Mouse (Mus musculus) urinary bladder, postnatal 10 days (tissue): Measurements from ENCODE around the gene Csrnp3.

Experiments
- DNase-seq: peaks from one replicate; pipeline ENCODE4 v3.0.0; 2022; ENCODE audit warnings: low spot score

Csrnp3 gene

DNA sequence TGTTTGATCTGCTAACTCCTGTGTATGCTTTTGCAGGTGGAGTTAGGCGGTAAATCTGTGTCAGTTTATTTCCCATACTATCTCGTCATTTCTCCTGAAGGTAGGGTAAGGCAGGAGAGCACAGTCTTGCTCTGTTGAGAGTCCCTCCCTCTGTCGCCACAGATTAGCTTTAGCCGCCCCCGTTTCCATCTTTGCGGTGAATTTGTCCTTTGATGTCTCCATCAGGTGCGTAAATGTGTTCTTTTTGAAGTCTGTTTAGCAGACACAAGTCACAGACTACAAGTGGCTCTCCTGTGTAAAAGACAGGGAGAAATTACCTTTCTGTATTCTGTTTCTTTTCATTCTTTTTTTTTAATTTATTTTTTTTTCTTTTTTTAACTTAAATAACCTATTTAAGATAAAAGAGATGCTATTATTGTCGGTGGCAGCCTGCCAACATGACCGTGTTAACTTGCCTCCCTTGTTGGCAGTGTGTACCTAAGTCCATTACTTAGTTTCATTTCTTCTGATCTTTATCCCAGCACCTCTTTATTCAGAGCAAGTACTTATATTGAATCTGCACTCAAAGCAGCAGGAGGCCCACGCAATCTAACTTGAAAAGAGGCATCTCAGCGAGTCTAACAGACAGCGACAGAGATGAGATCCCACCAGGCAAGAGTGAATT, 25.5 kb downstream of the Csrnp3 start:
- DNase-seq: no peak

DNA sequence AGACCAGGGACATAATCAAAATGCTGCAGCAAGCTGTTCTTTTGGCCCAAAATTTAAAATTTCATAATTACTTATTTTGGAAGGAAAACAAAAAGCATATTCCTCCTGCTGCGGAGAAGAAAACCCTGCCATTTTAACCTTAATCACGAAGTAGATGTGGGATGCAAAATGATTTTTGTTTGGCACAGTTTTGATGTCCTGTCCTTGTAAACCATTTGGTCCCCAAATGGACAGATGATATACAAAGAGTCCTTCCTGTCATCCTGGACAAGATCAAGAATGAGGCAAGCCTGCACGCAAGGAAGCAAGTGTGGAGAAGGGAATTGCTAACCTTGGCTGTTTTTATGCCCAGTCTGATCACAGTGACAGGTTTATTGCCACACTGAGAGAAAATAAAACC, 46.0 kb downstream of the Csrnp3 start:
- DNase-seq: no peak

DNA sequence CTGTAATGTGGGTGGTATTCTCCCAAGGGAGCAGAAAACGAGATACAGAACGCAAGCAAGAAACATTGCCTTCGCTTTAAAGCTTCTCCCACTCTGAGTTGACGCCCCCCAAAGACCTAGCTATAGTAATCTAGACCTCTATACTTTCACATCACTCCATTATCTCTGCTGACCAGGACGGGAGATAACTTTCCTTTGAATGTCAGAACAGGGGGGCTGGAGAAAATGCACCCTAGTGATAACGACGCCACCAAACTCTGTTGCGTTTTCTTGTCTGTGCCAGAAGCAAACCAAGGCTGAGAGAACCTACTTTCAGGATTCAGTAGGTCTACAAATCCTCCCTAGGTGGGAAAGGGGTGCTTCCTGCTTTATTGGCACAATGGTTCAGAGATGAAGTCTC, 47.7 kb downstream of the Csrnp3 start:
- no peak for DNase-seq

DNA sequence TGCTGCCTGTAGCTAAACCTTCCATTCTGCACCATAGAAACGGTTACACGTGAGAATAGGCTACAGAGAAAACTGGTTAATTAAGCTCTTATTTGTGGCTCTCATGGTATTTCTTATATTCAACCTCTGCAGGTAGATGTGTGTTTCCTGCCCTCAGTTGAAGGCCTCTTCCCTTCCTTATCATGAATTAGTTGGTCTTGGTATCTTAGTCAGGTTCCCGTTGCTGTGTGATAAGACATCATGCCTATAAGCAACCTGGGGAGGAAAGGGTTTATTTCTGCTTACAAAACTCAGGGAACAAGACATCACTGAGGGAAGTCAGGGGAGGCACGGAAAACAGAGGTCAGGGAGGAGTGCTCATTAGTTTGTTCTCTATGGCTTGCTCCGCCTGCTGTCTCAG, 48.7 kb downstream of the Csrnp3 start:
- no peak for DNase-seq

DNA sequence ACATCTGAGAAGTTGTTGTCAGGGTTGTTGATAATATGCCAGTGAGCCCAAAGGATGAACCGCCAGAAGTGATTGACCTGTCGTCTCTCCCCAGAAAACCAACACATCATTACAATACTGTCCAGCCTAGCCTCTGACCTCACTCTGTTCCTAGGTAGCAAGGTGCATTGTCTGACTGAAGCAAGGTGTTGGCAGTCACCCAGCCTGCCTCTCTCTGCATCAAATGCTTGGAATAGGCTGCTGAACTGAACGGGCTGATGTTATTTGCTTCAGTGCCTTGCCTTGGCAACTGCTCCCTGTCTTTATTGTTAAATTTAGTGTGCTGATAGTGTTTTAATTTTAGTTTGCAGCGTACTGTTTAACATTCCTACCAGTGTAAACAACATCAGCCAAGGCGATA, 51.0 kb downstream of the Csrnp3 start:
- DNase-seq: no peak

DNA sequence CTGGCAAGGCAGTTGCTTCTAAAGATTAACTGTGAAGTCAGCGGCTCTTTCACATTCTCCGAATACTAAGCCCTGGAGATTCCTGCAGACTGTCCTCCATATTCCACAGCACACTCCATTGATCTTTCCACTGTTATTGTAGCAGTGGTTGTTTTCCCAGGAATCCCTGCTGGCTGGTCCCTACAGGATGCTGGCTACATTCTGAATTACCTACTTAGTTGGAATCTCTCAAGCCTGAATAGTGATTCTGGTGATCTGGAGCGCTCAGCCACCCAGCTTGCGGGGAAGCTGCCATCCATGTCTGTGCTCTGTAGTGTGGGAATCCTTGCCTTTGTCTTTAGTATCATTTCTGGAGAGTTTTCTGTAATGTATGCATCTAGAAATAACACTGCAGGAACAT, 51.5 kb downstream of the Csrnp3 start:
- no peak for DNase-seq

DNA sequence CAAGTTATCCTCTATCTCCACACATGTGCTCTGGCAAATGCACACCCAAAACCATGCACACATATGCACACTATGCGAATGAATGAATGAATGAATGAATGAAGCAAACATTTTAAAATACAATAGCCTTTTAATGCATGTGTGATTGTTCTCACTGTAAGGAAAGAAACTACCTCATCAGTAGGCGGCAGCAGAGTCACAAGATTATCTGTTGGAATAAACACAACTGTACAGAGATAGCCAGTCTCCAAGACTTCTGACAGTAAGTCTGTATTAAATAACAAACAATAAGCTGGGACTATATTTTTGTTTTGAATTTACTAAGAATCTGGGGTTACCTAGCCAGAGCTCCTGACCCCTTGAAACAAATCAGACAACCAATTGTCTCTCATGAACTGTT, 53.9 kb downstream of the Csrnp3 start:
- DNase-seq: no peak

DNA sequence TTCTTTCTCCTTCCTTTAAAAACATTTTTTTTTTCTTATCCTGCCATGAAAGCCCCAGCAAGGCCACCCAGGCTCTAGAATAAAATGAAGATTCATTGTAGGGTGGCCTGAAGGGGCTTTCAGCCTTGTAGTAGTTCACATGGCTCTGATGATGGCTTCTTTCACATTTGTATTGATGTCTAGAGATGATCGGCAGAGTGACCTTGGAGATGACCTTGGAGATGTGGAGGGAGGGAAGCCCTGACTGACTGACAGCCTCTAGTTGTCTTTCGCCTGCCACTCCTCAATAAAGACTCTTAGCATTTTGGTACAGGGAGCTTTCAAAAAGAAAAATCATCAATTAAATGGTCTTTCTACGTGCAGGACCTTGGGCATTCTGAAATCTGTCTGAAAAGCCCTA, 63.0 kb downstream of the Csrnp3 start:
- DNase-seq: no peak

DNA sequence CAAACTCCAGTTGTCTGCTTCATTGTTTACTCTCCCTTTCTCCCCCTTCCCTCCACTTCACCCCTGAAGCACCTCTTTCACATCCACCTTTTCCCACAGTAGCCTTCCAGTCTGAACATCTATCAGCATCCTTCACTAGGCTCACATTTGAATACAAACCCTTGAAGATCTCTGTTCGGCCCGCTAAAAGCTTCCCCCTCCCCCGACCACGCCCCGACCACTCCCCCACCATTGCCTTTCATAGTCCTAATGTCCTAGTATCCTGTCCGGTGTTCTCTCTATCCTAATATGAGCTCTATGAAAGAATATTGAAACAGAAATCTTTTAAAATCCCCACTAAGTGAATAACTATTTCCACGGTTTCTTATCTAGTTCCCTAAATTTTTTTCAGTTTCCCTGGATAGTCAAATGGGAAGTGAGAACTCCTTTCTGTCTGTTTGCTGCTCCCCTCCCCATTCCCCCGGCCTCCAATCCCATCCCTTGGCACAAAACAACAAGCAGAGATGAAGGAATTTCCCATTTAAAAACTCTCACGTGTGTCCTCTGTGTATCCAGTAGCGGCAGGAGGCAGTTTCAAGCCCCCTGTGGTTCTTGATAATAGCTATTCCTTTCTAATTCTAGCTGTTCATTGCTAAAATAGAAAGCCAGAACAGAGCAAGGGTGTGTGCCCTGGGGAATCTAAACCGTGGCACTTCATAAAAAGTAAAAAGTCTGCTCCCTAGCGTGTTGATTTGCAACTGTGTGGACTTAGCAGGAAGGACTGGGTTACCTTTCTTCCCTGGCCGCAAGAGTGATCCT, 64.4 kb downstream of the Csrnp3 start:
- DNase-seq: no peak

DNA sequence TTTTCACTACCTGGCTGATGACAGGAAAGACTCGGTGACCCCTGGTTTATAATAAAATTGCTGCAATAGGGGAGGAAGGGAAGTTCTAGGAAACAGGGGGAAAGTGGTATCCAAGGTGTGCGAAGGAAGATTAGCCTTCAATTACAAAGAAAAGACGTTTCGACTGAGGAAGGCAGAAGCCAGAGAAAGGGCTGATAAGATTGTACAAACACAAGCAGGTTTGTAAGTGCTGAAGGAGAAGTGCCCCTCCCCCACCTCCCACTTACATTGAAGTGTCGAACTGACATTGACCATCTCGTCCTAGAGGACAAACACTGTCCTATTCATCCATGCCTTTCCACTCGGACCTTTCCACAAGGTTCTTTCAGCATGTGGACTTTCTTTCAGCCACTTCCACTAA, 70.4 kb downstream of the Csrnp3 start:
- DNase-seq: no peak

DNA sequence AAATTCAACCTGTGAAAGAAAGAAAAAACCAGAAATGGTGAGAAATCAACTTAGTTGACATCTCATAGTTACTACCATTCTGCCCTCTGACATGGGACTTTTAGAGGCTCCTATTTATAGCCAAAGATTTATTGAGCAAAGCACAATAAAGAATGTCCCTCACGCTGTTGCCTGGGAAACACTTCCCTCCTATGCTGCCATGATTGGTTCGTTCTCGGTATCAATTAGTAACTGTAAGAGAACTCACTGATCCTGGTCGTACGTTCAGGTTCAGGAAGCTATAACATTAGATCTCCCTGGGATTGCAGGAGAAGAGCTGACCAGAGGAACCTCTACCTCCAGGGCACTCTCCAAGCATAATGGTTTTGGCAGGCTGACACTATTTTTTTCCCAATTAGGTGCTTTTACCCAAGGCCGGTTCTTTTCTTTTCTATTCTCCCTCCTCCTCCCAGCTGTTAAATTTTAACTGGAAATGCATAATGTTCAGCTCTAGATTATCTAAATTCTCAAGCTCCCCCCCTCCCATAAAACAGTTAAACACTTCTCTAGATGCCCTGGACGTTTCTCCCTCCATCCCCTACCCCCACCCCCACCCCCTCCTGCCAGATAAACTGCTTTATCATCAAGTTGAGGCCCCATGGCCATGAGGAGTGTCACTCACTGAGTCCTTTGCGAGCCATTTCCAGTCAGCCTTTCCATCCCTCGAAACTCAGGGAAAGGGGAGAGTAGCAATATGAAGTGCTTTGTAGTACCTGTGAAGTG, 75.3 kb downstream of the Csrnp3 start:
- DNase-seq: no peak

DNA sequence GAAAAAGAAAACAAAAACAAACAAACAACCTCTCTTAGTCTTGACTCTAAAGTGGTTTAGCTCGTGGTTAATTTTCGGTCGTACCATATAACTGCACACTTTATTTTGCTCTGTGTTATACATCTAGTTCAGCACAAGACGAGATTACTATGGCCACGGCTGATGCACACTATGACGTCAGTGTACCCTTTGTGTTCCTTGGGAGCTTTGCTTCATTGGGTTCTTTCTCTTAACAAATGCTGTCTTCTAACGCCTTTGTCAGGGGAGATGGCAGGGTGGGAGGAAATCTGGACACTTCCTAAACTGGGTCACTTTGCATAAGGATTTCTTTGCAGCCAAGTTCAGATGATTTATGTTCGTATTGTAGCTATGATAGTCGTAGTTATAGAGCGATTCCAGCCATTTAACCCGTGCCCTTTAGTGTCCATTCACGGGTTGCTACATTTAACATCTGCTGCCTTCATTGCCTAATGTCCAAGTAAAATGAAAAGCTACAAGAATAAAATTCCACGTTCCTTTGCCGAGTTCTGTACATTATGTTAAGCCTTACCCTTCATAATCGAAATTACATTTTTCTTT, 79.9 kb downstream of the Csrnp3 start:
- no peak for DNase-seq

DNA sequence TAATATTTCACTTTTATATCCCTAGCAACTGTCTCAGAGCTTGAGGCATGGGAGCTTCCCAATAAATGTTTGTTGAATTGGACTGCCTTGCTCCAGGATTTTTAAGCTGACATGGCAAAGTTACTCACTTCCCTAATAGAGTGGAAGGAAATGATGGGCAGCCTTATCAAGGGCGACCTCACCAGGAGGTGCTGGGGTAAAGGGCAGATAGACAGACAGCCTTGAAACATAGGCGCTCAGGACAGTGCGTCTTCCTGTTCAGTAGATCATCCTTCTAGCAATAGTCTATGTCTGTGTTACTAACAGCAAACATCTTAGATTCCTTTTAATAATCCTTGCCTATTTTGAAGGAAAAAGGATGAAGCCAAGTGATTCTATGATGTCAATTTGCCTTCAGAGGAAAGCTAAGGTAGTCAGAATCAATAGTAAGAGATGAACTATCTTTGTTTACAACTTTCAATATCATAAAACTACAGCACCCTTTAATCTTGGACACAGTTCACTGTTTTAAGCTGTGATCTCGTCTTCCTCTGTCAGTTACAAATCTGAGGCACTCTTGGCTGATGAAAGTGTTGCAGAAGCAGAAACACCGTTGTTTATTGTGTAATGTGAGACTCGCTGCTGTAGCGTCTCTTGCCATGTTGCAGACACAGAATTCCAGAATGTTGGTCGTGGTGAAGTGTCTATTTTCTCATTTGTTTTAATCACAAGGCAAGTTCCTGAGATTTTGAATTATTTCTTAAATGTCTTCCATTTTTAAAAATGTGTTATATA, 81.6 kb downstream of the Csrnp3 start:
- DNase-seq: no peak

DNA sequence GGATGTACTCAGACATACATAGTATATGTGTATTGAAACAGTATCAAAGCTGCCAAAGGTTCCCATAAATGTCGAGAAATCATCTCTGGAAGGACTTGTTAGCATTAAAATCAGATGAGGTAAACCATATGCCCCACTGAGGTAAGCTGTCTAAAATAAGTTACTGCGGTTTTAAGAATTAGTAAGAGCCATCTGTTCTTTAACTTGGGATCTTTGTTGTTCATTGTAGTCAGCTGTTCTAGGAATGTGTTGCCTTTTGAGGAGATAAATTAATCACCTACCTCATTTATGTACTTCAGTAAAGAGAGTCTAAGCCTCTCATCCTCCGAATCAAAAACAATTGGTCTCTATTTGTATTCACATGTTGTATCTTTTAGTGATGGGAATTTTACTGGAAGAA, 83.7 kb downstream of the Csrnp3 start:
- no peak for DNase-seq

DNA sequence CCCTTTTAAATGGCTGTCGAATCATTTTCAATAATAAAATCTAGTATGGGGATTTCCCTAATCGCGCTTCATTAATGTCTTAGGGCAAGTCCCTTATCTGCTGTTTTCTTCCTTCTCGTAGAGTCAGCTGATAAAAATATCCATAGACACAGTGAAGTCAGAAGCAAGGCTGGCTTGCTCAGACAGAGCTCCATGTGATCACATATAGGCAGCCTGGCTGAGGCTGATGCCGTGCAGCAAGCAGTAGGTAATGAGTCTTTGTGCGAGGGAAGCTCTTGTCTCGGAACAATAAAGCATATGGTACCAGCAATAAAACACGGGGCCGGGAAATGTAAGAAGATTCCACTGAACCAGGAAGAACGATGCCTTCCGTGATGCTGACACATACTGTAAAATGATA, 84.4 kb downstream of the Csrnp3 start:
- DNase-seq: no peak

DNA sequence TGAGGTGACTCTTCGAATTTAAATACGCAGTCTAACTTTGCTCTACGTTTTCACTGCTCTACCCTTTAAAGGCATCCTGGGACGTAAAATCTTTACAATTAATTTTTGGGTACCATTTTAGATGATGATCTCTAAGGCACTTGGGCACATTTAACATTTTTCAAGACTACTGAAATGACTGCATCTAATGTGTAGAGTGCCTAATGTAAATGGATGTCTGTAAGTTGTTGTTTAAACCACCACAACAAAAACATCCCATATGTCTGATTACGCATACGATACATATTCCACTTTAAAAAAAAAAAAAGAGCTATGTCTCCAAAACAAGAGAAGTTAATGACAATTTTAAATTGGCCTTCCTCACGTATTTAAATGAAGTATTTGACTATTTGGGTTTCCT, 85.7 kb downstream of the Csrnp3 start:
- no peak for DNase-seq

DNA sequence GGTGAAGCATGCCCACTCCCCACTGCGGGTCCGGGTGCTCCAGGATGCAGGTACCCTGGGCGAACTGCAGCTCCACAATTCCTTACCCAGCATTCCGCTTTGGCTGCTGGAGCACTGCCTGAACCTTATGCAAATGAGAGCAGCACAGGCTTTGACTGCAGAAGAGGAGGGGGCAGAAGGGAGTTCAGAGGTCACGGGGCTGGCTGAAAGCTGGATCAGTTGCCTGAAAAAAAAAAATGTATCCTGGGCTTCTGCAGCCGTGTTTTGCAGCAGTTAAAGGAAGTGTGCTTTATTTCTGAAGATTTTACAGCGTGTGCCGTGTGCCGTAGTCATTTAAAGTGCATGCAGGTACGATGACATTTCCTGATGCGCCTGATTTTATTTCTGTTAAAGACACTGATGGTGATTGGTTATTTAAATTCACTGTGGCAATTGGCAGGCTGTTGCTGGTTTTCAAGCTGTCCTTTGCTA, 86.3 kb downstream of the Csrnp3 start:
- DNase-seq: no peak

DNA sequence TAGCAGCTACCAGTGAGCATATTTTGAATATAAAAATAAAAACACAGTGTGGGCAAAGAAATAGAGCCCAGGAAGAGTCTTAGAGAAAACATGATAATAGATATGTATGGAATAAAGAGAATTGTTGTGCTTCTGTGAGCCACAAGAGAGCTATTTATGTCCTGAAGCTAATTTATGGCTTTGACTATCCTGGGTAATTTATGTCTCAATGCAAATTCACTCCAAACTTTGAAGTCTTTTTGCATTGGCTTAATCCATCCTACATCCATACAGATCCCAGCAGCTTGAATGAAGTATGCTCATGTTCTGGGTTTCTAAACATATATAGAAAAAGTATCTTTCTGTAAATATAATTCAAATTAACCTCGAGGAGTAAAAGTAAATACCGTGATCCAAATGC, 88.5 kb downstream of the Csrnp3 start:
- DNase-seq: no peak

DNA sequence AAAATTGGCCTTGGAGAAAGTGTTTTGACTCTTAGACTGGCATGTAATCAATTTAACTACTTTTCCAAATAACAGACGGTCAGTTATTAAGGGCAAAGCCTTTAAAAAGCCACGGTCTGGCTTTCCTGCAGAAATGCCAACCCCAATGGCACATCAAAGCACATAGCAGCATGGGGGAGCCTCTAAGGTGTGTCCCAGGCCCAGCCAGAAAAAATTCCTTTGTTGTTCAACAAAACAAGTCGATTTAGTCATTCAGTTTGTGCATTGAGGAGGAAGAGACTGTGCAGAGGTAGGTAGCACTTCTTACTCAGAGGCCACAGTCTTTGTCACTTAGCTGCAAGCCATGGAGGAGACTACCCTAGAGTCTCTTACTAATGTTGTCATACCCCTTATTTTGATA, 93.3 kb downstream of the Csrnp3 start:
- no peak for DNase-seq

DNA sequence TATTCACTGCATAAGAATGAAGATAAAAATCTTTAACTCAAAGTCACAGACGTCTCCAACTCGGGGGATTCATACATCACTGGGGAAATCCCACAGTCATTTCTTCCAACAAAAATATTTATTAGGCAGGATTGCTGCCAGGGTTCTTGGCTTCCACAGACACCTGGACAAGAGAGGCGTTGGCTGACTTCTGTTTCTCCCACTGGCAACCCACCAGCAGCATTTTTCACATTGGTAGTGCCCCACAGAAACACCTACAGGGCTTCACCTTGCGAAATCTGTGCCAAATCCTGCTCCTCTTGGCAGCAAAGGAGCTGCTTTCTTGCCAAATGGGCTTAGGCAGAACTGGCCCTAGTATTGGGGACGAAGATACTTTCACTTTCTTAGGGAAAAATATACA, 94.8 kb downstream of the Csrnp3 start:
- no peak for DNase-seq

DNA sequence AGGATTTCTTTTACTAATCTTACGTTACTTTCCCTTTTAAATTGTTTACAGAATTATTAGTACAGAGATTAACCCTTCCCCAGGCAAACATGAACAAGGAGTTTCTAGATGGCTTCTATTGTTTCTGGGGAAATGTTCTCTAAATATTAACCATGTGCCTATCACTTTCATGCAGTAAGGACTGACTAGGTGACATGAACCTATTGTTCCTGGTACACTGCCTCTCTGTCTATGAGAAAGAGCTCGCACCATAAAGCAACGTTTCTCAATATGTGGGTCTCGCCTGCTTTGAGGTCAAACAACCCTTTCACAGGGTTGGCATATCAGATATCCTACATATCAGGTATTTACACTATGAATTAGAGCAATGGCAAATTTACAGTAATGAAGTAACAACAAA, 96.8 kb downstream of the Csrnp3 start:
- no peak for DNase-seq

DNA sequence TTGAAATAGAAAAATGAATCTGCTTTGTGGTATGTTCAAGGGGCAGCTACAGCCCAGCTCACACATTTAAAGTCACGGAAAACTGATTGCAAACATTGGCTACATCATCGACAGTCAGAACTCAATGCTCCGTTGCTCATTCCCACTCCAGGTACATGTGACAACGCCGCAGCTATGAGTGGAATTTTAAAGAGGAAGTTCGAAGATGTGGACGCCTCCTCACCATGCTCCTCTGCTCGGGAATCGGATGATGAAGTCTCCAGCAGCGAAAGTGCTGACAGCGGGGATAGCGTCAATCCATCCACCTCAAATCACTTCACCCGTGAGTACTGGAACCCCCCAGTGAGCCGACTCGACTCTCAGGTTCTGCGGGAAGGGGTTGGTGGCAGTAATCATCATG, 103.2 kb downstream of the Csrnp3 start:
- no peak for DNase-seq
